Mouse (Mus musculus): ENCODE measurements around the gene Cd19. TPM values are rescaled to one million over a fixed set of nuclear protein-coding genes. Genes with fewer than 3 reads are reported as not detected.

Gene Cd19
- not detected in 2 replicates for polyA plus RNA-seq (2014; fragmentation: Nextera tagmentation; extraction: Ambion mirVana)

DNA sequence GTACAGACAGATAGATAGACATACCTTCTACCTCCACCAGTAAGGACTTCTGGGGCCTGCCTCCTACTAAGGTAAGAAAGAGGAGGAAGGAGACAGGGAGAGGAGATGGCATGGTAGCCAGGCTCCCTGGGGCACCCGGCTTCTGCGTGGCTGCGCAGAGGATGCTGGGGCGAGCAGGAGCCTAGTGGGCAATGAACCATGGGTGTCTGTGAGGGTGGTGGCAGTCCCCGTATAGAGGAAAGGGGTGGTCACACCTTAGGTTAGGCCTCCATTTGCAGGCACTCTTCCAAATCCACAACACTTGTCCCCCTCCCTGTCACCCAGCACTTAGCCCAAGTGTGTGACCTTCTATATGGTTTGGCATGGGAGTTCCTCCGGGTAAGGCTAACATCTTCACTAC lies at the start of gene Cd19:
Gene Cd19 (minus strand): TSS at position 165 of the 400 bp plus-strand sequence.
- Histone ChIP-seq H3K27ac (ENCODE audit: low read length) (no peak within 1 kb of the TSS), H3K9me3 (ENCODE audit: control insufficient read depth, low read depth, low read length) (no peaks in the 10 kb centered on the region), H3K4me3 (ENCODE audit: low read depth, low read length) (no peak within 1 kb of the TSS), H3K9ac (replicated peaks; ENCODE audit: low read depth, low read length) (no peak within 1 kb of the TSS), H3K27me3 (ENCODE audit: control insufficient read depth, insufficient read depth, low read length) (no peaks in the 10 kb centered on the region), H3K4me1 (ENCODE audit: control insufficient read depth, insufficient read depth, low read length) (no peaks in the 10 kb centered on the region), H3K36me3 (ENCODE audit: control insufficient read depth, insufficient read depth, low read length) (no peaks in the 10 kb centered on the region), H3K4me2 (replicated peaks; ENCODE audit: low read depth, low read length) (no peak within 1 kb of the TSS)
- ATAC-seq (ENCODE audit: insufficient number of reproducible peaks, insufficient read depth, low FRiP score, low read depth) = no peak
- WGBS = 84% methylated on average over 6 of the region's 6 CpGs

DNA sequence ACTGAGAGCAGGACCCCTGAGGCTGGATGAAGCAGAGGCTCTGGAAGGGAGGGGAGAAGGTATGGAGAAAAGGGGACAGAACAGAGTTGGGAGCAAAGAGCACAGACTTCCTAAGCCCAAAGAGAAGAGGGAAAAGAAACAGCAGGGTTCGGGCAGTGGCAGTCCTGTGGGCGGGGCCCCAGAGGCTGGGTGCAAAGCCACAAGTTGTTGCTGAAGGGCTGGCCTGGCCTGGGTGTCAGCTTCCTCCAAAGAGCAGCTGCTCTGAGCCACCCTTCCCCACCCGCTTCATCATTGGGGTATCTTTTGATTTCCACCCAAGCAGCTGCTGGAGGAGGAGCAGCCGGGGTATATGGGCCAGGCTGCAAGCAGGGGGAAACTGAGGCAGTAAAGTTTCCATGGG lies 49.4 kb upstream of the Cd19 start:
- no peak for ATAC-seq (ENCODE audit: insufficient number of reproducible peaks, insufficient read depth, low FRiP score, low read depth)
- Histone ChIP-seq H3K27me3 (ENCODE audit: control insufficient read depth, insufficient read depth, low read length) (no peaks in the 10 kb centered on the region), H3K9me3 (ENCODE audit: control insufficient read depth, low read depth, low read length) (no peaks in the 10 kb centered on the region), H3K9ac (replicated peaks; ENCODE audit: low read depth, low read length) (no peak overlapping the region), H3K27ac (ENCODE audit: low read length) (no peak overlapping the region), H3K4me2 (replicated peaks; ENCODE audit: low read depth, low read length) (no peak overlapping the region), H3K4me1 (ENCODE audit: control insufficient read depth, insufficient read depth, low read length) (0 out of 2 replicates have a peak, but pooled peaks cover 10% of the 10 kb centered on the region), H3K4me3 (ENCODE audit: low read depth, low read length) (no peak overlapping the region), H3K36me3 (ENCODE audit: control insufficient read depth, insufficient read depth, low read length) (peaks cover 22% of the 10 kb centered on the region)
- 46% methylated on average over 4 of the region's 4 CpGs for WGBS

- Histone ChIP-seq H3K4me3 (ENCODE audit: low read depth, low read length) (no peak overlapping the region), H3K27ac (ENCODE audit: low read length) (no peak overlapping the region), H3K36me3 (ENCODE audit: control insufficient read depth, insufficient read depth, low read length) (peaks cover 16% of the 10 kb centered on the region), H3K9me3 (ENCODE audit: control insufficient read depth, low read depth, low read length) (no peaks in the 10 kb centered on the region), H3K4me2 (replicated peaks; ENCODE audit: low read depth, low read length) (no peak overlapping the region), H3K27me3 (ENCODE audit: control insufficient read depth, insufficient read depth, low read length) (no peaks in the 10 kb centered on the region), H3K9ac (replicated peaks; ENCODE audit: low read depth, low read length) (no peak overlapping the region), H3K4me1 (ENCODE audit: control insufficient read depth, insufficient read depth, low read length) (0 out of 2 replicates have a peak, but pooled peaks cover 10% of the 10 kb centered on the region)
- no peak for ATAC-seq (ENCODE audit: insufficient number of reproducible peaks, insufficient read depth, low FRiP score, low read depth)
- WGBS = 53% methylated on average over 4 of the region's 4 CpGs
These were observed 48.9 kb upstream of the Cd19 start for GRCm38 (mm10) chr7:126463547-126463946.

DNA sequence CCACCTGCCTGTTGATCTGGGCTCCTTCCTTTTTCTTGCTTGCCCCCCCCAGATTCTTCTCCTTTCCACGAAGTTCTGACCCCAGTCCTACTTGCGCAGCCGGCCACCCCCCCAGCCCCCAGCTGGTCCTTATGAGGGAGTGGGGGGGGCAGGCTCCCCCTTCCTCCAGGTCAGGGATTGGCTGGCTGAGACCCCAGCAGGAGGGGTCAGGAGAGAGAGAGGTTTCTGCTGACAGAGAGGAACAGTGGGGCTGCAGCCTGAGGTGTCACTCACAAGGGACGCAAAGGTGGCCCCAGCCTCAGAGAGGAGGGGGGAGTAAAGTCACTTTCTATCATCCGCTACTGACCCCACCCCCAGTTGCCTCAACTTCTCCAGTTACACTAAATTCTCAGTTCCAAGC lies 48.3 kb upstream of the Cd19 start, which contains the start of gene Atp2a1:
Gene Atp2a1 (minus strand): TSS at position 105 of the 400 bp plus-strand sequence.
- H3K27me3 ChIP-seq (ENCODE audit: control insufficient read depth, insufficient read depth, low read length) = no peaks in the 10 kb centered on the region
- ATAC-seq (ENCODE audit: insufficient number of reproducible peaks, insufficient read depth, low FRiP score, low read depth) = no peak
- no peak within 1 kb of the TSS for H3K4me2 ChIP-seq (replicated peaks; ENCODE audit: low read depth, low read length)
- no peak within 1 kb of the TSS for H3K27ac ChIP-seq (ENCODE audit: low read length)
- no peak within 1 kb of the TSS for H3K9ac ChIP-seq (replicated peaks; ENCODE audit: low read depth, low read length)
- no peaks in the 10 kb centered on the region for H3K9me3 ChIP-seq (ENCODE audit: control insufficient read depth, low read depth, low read length)
- H3K36me3 ChIP-seq (ENCODE audit: control insufficient read depth, insufficient read depth, low read length) = peaks cover 10% of the 10 kb centered on the region
- H3K4me1 ChIP-seq (ENCODE audit: control insufficient read depth, insufficient read depth, low read length) = 0 out of 2 replicates have a peak, but pooled peaks cover 10% of the 10 kb centered on the region
- H3K4me3 ChIP-seq (ENCODE audit: low read depth, low read length) = no peak within 1 kb of the TSS
- WGBS = 42% methylated on average over 5 of the region's 5 CpGs

- WGBS = 54% methylated on average over 3 of the region's 3 CpGs
- ATAC-seq (ENCODE audit: insufficient number of reproducible peaks, insufficient read depth, low FRiP score, low read depth) = no peak
- no peak overlapping the region for H3K9ac ChIP-seq (replicated peaks; ENCODE audit: low read depth, low read length)
- no peak overlapping the region for H3K27ac ChIP-seq (ENCODE audit: low read length)
- H3K27me3 ChIP-seq (ENCODE audit: control insufficient read depth, insufficient read depth, low read length) = no peaks in the 10 kb centered on the region
- H3K9me3 ChIP-seq (ENCODE audit: control insufficient read depth, low read depth, low read length) = no peaks in the 10 kb centered on the region
- H3K4me3 ChIP-seq (ENCODE audit: low read depth, low read length) = no peak overlapping the region
- H3K36me3 ChIP-seq (ENCODE audit: control insufficient read depth, insufficient read depth, low read length) = no peaks in the 10 kb centered on the region
- H3K4me2 ChIP-seq (replicated peaks; ENCODE audit: low read depth, low read length) = no peak overlapping the region
- 0 out of 2 replicates have a peak, but pooled peaks cover 10% of the 10 kb centered on the region for H3K4me1 ChIP-seq (ENCODE audit: control insufficient read depth, insufficient read depth, low read length)
These were observed 46.9 kb upstream of the Cd19 start for GRCm38 (mm10) chr7:126461626-126462025.

- Histone ChIP-seq H3K9ac (replicated peaks; ENCODE audit: low read depth, low read length) (no peak overlapping the region), H3K27me3 (ENCODE audit: control insufficient read depth, insufficient read depth, low read length) (no peaks in the 10 kb centered on the region), H3K4me3 (ENCODE audit: low read depth, low read length) (no peak overlapping the region), H3K4me2 (replicated peaks; ENCODE audit: low read depth, low read length) (no peak overlapping the region), H3K4me1 (ENCODE audit: control insufficient read depth, insufficient read depth, low read length) (0 out of 2 replicates have a peak, but pooled peaks cover 10% of the 10 kb centered on the region), H3K27ac (ENCODE audit: low read length) (no peak overlapping the region), H3K9me3 (ENCODE audit: control insufficient read depth, low read depth, low read length) (no peaks in the 10 kb centered on the region), H3K36me3 (ENCODE audit: control insufficient read depth, insufficient read depth, low read length) (no peaks in the 10 kb centered on the region)
- 44% methylated on average over 10 of the region's 10 CpGs for WGBS
- no peak for ATAC-seq (ENCODE audit: insufficient number of reproducible peaks, insufficient read depth, low FRiP score, low read depth)
These were observed 46.1 kb upstream of the Cd19 start for GRCm38 (mm10) chr7:126460623-126461399.

DNA sequence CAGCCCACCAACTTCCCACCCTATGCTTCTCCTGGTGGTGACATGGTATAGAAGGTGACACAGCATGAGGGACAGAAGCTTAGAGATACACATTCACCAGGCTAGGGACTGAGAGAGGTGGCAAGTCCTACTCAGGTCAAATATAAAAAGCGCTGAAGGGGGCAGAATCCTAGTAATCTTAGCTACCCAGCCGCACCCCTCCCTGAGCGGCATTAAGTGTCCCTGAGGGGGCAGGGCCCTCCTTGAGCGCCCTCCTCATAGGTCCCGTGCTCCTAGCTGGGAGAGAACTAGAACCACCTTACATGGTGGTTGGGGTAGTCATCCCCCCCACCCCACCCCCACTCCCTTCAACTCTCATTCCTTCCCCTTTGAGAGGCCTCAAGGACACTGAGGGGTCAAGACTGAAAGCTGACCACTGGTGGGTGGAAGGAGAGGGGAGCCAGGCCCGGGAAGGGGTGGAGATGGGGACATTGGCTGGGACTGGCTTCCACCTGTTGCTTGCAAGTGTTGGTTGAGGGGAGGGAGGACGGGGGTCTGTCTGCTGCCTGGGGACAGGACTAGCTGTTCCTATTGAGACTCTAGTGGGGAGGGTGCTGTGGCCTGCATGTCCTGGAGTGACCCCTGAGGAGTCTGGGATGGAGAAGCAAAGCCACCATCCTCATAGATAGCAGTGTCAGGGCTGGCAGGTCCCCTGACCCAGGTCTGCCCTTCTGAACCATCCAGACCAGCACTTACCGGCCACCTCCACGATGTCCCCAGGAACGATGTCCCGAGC lies 44.3 kb upstream of the Cd19 start:
- H3K36me3 ChIP-seq (ENCODE audit: control insufficient read depth, insufficient read depth, low read length) = no peaks in the 10 kb centered on the region
- 75% methylated on average over 11 of the region's 11 CpGs for WGBS
- H3K9me3 ChIP-seq (ENCODE audit: control insufficient read depth, low read depth, low read length) = no peaks in the 10 kb centered on the region
- no peaks in the 10 kb centered on the region for H3K4me1 ChIP-seq (ENCODE audit: control insufficient read depth, insufficient read depth, low read length)
- H3K27me3 ChIP-seq (ENCODE audit: control insufficient read depth, insufficient read depth, low read length) = no peaks in the 10 kb centered on the region
- H3K27ac ChIP-seq (ENCODE audit: low read length) = no peak overlapping the region
- no peak overlapping the region for H3K9ac ChIP-seq (replicated peaks; ENCODE audit: low read depth, low read length)
- H3K4me2 ChIP-seq (replicated peaks; ENCODE audit: low read depth, low read length) = no peak overlapping the region
- ATAC-seq (ENCODE audit: insufficient number of reproducible peaks, insufficient read depth, low FRiP score, low read depth) = no peak
- no peak overlapping the region for H3K4me3 ChIP-seq (ENCODE audit: low read depth, low read length)

DNA sequence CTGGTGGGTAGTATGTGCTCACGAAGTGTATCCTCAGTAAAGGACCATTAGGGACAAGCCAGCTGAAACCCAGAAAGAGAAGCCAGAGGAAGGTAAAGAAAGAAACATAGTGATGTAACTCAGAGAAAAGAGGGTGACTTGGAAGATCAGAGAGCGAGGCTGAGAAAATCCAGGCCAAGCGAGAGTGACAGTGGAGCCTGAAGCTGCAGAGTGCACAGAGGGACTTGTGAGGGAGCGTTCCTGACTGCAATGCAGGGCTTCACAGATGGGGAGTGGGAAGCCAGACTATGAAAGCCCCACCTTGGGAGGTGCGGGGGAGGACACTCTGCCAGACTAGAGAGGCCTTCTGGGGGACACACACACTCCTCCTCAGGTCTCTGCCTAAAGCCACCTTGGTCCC lies 43.5 kb upstream of the Cd19 start:
- no peak overlapping the region for H3K27ac ChIP-seq (ENCODE audit: low read length)
- no peaks in the 10 kb centered on the region for H3K27me3 ChIP-seq (ENCODE audit: control insufficient read depth, insufficient read depth, low read length)
- H3K4me1 ChIP-seq (ENCODE audit: control insufficient read depth, insufficient read depth, low read length) = no peaks in the 10 kb centered on the region
- H3K4me2 ChIP-seq (replicated peaks; ENCODE audit: low read depth, low read length) = no peak overlapping the region
- no peak for ATAC-seq (ENCODE audit: insufficient number of reproducible peaks, insufficient read depth, low FRiP score, low read depth)
- H3K4me3 ChIP-seq (ENCODE audit: low read depth, low read length) = no peak overlapping the region
- no peaks in the 10 kb centered on the region for H3K9me3 ChIP-seq (ENCODE audit: control insufficient read depth, low read depth, low read length)
- H3K9ac ChIP-seq (replicated peaks; ENCODE audit: low read depth, low read length) = no peak overlapping the region
- H3K36me3 ChIP-seq (ENCODE audit: control insufficient read depth, insufficient read depth, low read length) = no peaks in the 10 kb centered on the region
- 79% methylated on average over 5 of the region's 5 CpGs for WGBS
